Comparison of ENCODE assay signal across 17 mouse cellular contexts in genomic region chr13:111055817-111056216, GRCm38 (mm10).
"Had no signal": no experiment of that assay in that cellular context is flagged by ENCODE, and none has a peak within 500 bp of the region (broad histone marks: within the 10 kb centered on the region; RNA-seq: fewer than 3 reads in every experiment).

No protein-coding gene starts in this region.

- H3K4me2 ChIP-seq: lung, embryonic 15.5 days; midbrain, embryonic 12.5 days; midbrain, embryonic 15.5 days; neural tube, embryonic 12.5 days; stomach, embryonic 15.5 days had no signal

- H3K4me3 ChIP-seq: lung, embryonic 15.5 days; megakaryocyte, embryonic 14.5 days; midbrain, embryonic 12.5 days; midbrain, embryonic 15.5 days; neural tube, embryonic 12.5 days; stomach, embryonic 15.5 days had no signal

- H3K36me3 ChIP-seq: lung, embryonic 15.5 days; midbrain, embryonic 12.5 days; midbrain, embryonic 15.5 days; neural tube, embryonic 12.5 days; stomach, embryonic 15.5 days had no signal

- H3K27ac ChIP-seq: lung, embryonic 15.5 days; macrophage; midbrain, embryonic 12.5 days; midbrain, embryonic 15.5 days; neural tube, embryonic 12.5 days; stomach, embryonic 15.5 days; stomach, postnatal 0 days had no signal

- ATAC-seq: liver, postnatal 0 days; lung, postnatal 0 days; midbrain, embryonic 15.5 days had no signal

- H3K9ac ChIP-seq: liver, postnatal 0 days; lung, embryonic 15.5 days; midbrain, embryonic 12.5 days; midbrain, embryonic 15.5 days; neural tube, embryonic 12.5 days; stomach, embryonic 15.5 days had no signal

- H3K4me1 ChIP-seq: lung, embryonic 15.5 days; megakaryocyte, embryonic 14.5 days; midbrain, embryonic 12.5 days; midbrain, embryonic 15.5 days; neural tube, embryonic 12.5 days; stomach, embryonic 15.5 days had no signal

- H3K9me3 ChIP-seq: lung, embryonic 15.5 days; midbrain, embryonic 12.5 days; midbrain, embryonic 15.5 days; neural tube, embryonic 12.5 days; stomach, embryonic 15.5 days had no signal

- H3K27me3 ChIP-seq: lung, embryonic 15.5 days; megakaryocyte, embryonic 14.5 days; midbrain, embryonic 12.5 days; midbrain, embryonic 15.5 days; neural tube, embryonic 12.5 days; stomach, embryonic 15.5 days had no signal

- DNase-seq: liver, postnatal 0 days; lung, adult 2 months; lung, postnatal 14 days; lung, postnatal 36 days; right cerebral cortex, postnatal 14 days; thymus, adult 2 months; thymus, postnatal 25 days; thymus, postnatal 4 days had no signal
